Mouse (Mus musculus): Measurements from ENCODE around the gene Dync1i2.

Dync1i2 gene

GRCm38 (mm10) chr2:71203819-71204432 is 7.6 kb upstream of the Dync1i2 start:
- in situ Hi-C loops (cut with MboI, MseI): no loop called here

- in situ Hi-C loops (cut with MboI, MseI): no loop called here
Observed at GRCm38 (mm10) chr2:71209041-71209755, 2.3 kb upstream of the Dync1i2 start.

- in situ Hi-C loops (cut with MboI, MseI): no loop called here
Observed at GRCm38 (mm10) chr2:71211096-71211495, 410 bp upstream of the Dync1i2 start.

GRCm38 (mm10) chr2:71212360-71212726 is 837 bp downstream of the Dync1i2 start:
- in situ Hi-C loops (cut with MboI, MseI): no loop called here

- in situ Hi-C loops (cut with MboI, MseI): no loop called here
Observed at GRCm38 (mm10) chr2:71221020-71221419, 9.5 kb downstream of the Dync1i2 start.

- in situ Hi-C loops (cut with MboI, MseI): no loop called here
Observed at GRCm38 (mm10) chr2:71227398-71227797, 15.9 kb downstream of the Dync1i2 start.

- in situ Hi-C loops (cut with MboI, MseI): no loop called here
Observed at GRCm38 (mm10) chr2:71229603-71230002, 18.1 kb downstream of the Dync1i2 start.

- in situ Hi-C loops (cut with MboI, MseI): no loop called here
Observed at GRCm38 (mm10) chr2:71231951-71232350, 20.4 kb downstream of the Dync1i2 start.

GRCm38 (mm10) chr2:71232976-71233375 is 21.5 kb downstream of the Dync1i2 start:
- in situ Hi-C loops (cut with MboI, MseI): no loop called here

GRCm38 (mm10) chr2:71235420-71235819 is 23.9 kb downstream of the Dync1i2 start:
- in situ Hi-C loops (cut with MboI, MseI): no loop called here

- in situ Hi-C loops (cut with MboI, MseI): no loop called here
Observed at GRCm38 (mm10) chr2:71236009-71236408, 24.5 kb downstream of the Dync1i2 start.

- in situ Hi-C loops (cut with MboI, MseI): no loop called here
Observed at GRCm38 (mm10) chr2:71241505-71241904, 30.0 kb downstream of the Dync1i2 start.

GRCm38 (mm10) chr2:71242180-71242579 is 30.7 kb downstream of the Dync1i2 start:
- in situ Hi-C loops (cut with MboI, MseI): no loop called here

- in situ Hi-C loops (cut with MboI, MseI): no loop called here
Observed at GRCm38 (mm10) chr2:71243058-71243672, 31.7 kb downstream of the Dync1i2 start.

- in situ Hi-C loops (cut with MboI, MseI): no loop called here
Observed at GRCm38 (mm10) chr2:71244807-71245206, 33.3 kb downstream of the Dync1i2 start.

GRCm38 (mm10) chr2:71245416-71245815 is 33.9 kb downstream of the Dync1i2 start:
- in situ Hi-C loops (cut with MboI, MseI): no loop called here

- in situ Hi-C loops (cut with MboI, MseI): no loop called here
Observed at GRCm38 (mm10) chr2:71246096-71246495, 34.6 kb downstream of the Dync1i2 start.

- in situ Hi-C loops (cut with MboI, MseI): no loop called here
Observed at GRCm38 (mm10) chr2:71248071-71248470, 36.6 kb downstream of the Dync1i2 start.

GRCm38 (mm10) chr2:71250841-71251240 is 39.3 kb downstream of the Dync1i2 start:
- in situ Hi-C loops (cut with MboI, MseI): loop anchor here in 1 of 2 experiments (10.0 kb wide), 1 partner anchor 1456 kb away; no protein-coding TSS in a partner anchor

GRCm38 (mm10) chr2:71254836-71255235 is 43.3 kb downstream of the Dync1i2 start:
- in situ Hi-C loops (cut with MboI, MseI): loop anchor here in 1 of 2 experiments (10.0 kb wide), 1 partner anchor 1460 kb away; no protein-coding TSS in a partner anchor

GRCm38 (mm10) chr2:71256581-71256980 is 45.1 kb downstream of the Dync1i2 start:
- in situ Hi-C loops (cut with MboI, MseI): loop anchor here in 1 of 2 experiments (10.0 kb wide), 1 partner anchor 1462 kb away; no protein-coding TSS in a partner anchor

GRCm38 (mm10) chr2:71264585-71264984 is 53.1 kb downstream of the Dync1i2 start:
- in situ Hi-C loops (cut with MboI, MseI): no loop called here

- in situ Hi-C loops (cut with MboI, MseI): no loop called here
Observed at GRCm38 (mm10) chr2:71268691-71269090, 57.2 kb downstream of the Dync1i2 start.
